Mouse (Mus musculus): ENCODE measurements around the gene Nt5c2. TPM values are rescaled to one million over a fixed set of nuclear protein-coding genes. Genes with fewer than 3 reads are reported as not detected.
A peak's percentile ranks its signal among the peaks of the same experiment; 100 is the strongest.

Nt5c2 gene
- polyA plus RNA-seq, 1 experiment: 76.9 TPM

- Histone ChIP-seq H3K4me3 (ENCODE audit: low read depth, low read length) (no peak overlapping the region), H3K27ac (ENCODE audit: insufficient read depth, low read length) (no peak overlapping the region), H3K9me3 (replicated peaks; ENCODE audit: control insufficient read depth, insufficient read depth, low read length, poor library complexity, severe bottlenecking) (0 out of 2 replicates have a peak, but pooled peaks cover 4% of the 10 kb centered on the region), H3K36me3 (ENCODE audit: control insufficient read depth, insufficient read depth, low read length, poor library complexity, severe bottlenecking) (peaks cover 14% of the 10 kb centered on the region), H3K4me1 (ENCODE audit: control insufficient read depth, insufficient read depth, low read length) (no peaks in the 10 kb centered on the region), H3K9ac (ENCODE audit: low read depth, poor library complexity, severe bottlenecking) (no peak overlapping the region), H3K27me3 (ENCODE audit: control insufficient read depth, insufficient read depth, low read length, poor library complexity, severe bottlenecking) (no peaks in the 10 kb centered on the region)
- TF ChIP-seq EP300 (IDR thresholded peaks at IDR 0.05; ENCODE audit: insufficient read depth, low read depth, low read length) (no peak), POLR2A (IDR thresholded peaks at IDR 0.05; ENCODE audit: insufficient read depth, low read length) (no peak), CTCF (IDR thresholded peaks at IDR 0.05; ENCODE audit: low read depth, low read length) (no peak)
Observed at GRCm38 (mm10) chr19:46900786-46901185, 114.2 kb downstream of the Nt5c2 start.

GRCm38 (mm10) chr19:46899871-46900270 is 115.1 kb downstream of the Nt5c2 start:
- 0 out of 2 replicates have a peak, but pooled peaks cover 4% of the 10 kb centered on the region for H3K9me3 ChIP-seq (replicated peaks; ENCODE audit: control insufficient read depth, insufficient read depth, low read length, poor library complexity, severe bottlenecking)
- no peak overlapping the region for H3K4me3 ChIP-seq (ENCODE audit: low read depth, low read length)
- H3K9ac ChIP-seq (ENCODE audit: low read depth, poor library complexity, severe bottlenecking): no peak overlapping the region
- H3K27me3 ChIP-seq (ENCODE audit: control insufficient read depth, insufficient read depth, low read length, poor library complexity, severe bottlenecking): no peaks in the 10 kb centered on the region
- no peaks in the 10 kb centered on the region for H3K4me1 ChIP-seq (ENCODE audit: control insufficient read depth, insufficient read depth, low read length)
- no peak for TF ChIP-seq POLR2A (IDR thresholded peaks at IDR 0.05; ENCODE audit: insufficient read depth, low read length)
- TF ChIP-seq CTCF (IDR thresholded peaks at IDR 0.05; ENCODE audit: low read depth, low read length): no peak
- TF ChIP-seq EP300 (IDR thresholded peaks at IDR 0.05; ENCODE audit: insufficient read depth, low read depth, low read length): no peak
- H3K36me3 ChIP-seq (ENCODE audit: control insufficient read depth, insufficient read depth, low read length, poor library complexity, severe bottlenecking): peaks cover 18% of the 10 kb centered on the region
- no peak overlapping the region for H3K27ac ChIP-seq (ENCODE audit: insufficient read depth, low read length)

GRCm38 (mm10) chr19:46899306-46899705 is 115.6 kb downstream of the Nt5c2 start:
- no peak overlapping the region for H3K4me3 ChIP-seq (ENCODE audit: low read depth, low read length)
- H3K9me3 ChIP-seq (replicated peaks; ENCODE audit: control insufficient read depth, insufficient read depth, low read length, poor library complexity, severe bottlenecking): 0 out of 2 replicates have a peak, but pooled peaks cover 4% of the 10 kb centered on the region
- H3K27ac ChIP-seq (ENCODE audit: insufficient read depth, low read length): no peak overlapping the region
- H3K27me3 ChIP-seq (ENCODE audit: control insufficient read depth, insufficient read depth, low read length, poor library complexity, severe bottlenecking): no peaks in the 10 kb centered on the region
- TF ChIP-seq EP300 (IDR thresholded peaks at IDR 0.05; ENCODE audit: insufficient read depth, low read depth, low read length): no peak
- TF ChIP-seq CTCF (IDR thresholded peaks at IDR 0.05; ENCODE audit: low read depth, low read length): no peak
- no peak for TF ChIP-seq POLR2A (IDR thresholded peaks at IDR 0.05; ENCODE audit: insufficient read depth, low read length)
- no peak overlapping the region for H3K9ac ChIP-seq (ENCODE audit: low read depth, poor library complexity, severe bottlenecking)
- no peaks in the 10 kb centered on the region for H3K4me1 ChIP-seq (ENCODE audit: control insufficient read depth, insufficient read depth, low read length)
- H3K36me3 ChIP-seq (ENCODE audit: control insufficient read depth, insufficient read depth, low read length, poor library complexity, severe bottlenecking): peaks cover 18% of the 10 kb centered on the region

GRCm38 (mm10) chr19:46898222-46898621 is 116.7 kb downstream of the Nt5c2 start:
- no peak overlapping the region for H3K4me3 ChIP-seq (ENCODE audit: low read depth, low read length)
- no peaks in the 10 kb centered on the region for H3K27me3 ChIP-seq (ENCODE audit: control insufficient read depth, insufficient read depth, low read length, poor library complexity, severe bottlenecking)
- 0 out of 2 replicates have a peak, but pooled peaks cover 4% of the 10 kb centered on the region for H3K9me3 ChIP-seq (replicated peaks; ENCODE audit: control insufficient read depth, insufficient read depth, low read length, poor library complexity, severe bottlenecking)
- peaks cover 18% of the 10 kb centered on the region for H3K36me3 ChIP-seq (ENCODE audit: control insufficient read depth, insufficient read depth, low read length, poor library complexity, severe bottlenecking)
- H3K27ac ChIP-seq (ENCODE audit: insufficient read depth, low read length): no peak overlapping the region
- no peaks in the 10 kb centered on the region for H3K4me1 ChIP-seq (ENCODE audit: control insufficient read depth, insufficient read depth, low read length)
- TF ChIP-seq EP300 (IDR thresholded peaks at IDR 0.05; ENCODE audit: insufficient read depth, low read depth, low read length) (no peak), CTCF (IDR thresholded peaks at IDR 0.05; ENCODE audit: low read depth, low read length) (no peak), POLR2A (IDR thresholded peaks at IDR 0.05; ENCODE audit: insufficient read depth, low read length) (no peak)
- no peak overlapping the region for H3K9ac ChIP-seq (ENCODE audit: low read depth, poor library complexity, severe bottlenecking)

GRCm38 (mm10) chr19:46897135-46897534 is 117.8 kb downstream of the Nt5c2 start:
- H3K4me3 ChIP-seq (ENCODE audit: low read depth, low read length): no peak overlapping the region
- no peak overlapping the region for H3K27ac ChIP-seq (ENCODE audit: insufficient read depth, low read length)
- no peaks in the 10 kb centered on the region for H3K4me1 ChIP-seq (ENCODE audit: control insufficient read depth, insufficient read depth, low read length)
- TF ChIP-seq POLR2A (IDR thresholded peaks at IDR 0.05; ENCODE audit: insufficient read depth, low read length) (no peak), CTCF (IDR thresholded peaks at IDR 0.05; ENCODE audit: low read depth, low read length) (peak; percentile 67), EP300 (IDR thresholded peaks at IDR 0.05; ENCODE audit: insufficient read depth, low read depth, low read length) (no peak)
- 0 out of 2 replicates have a peak, but pooled peaks cover 4% of the 10 kb centered on the region for H3K9me3 ChIP-seq (replicated peaks; ENCODE audit: control insufficient read depth, insufficient read depth, low read length, poor library complexity, severe bottlenecking)
- peaks cover 15% of the 10 kb centered on the region for H3K36me3 ChIP-seq (ENCODE audit: control insufficient read depth, insufficient read depth, low read length, poor library complexity, severe bottlenecking)
- H3K27me3 ChIP-seq (ENCODE audit: control insufficient read depth, insufficient read depth, low read length, poor library complexity, severe bottlenecking): no peaks in the 10 kb centered on the region
- H3K9ac ChIP-seq (ENCODE audit: low read depth, poor library complexity, severe bottlenecking): no peak overlapping the region

- no peaks in the 10 kb centered on the region for H3K27me3 ChIP-seq (ENCODE audit: control insufficient read depth, insufficient read depth, low read length, poor library complexity, severe bottlenecking)
- H3K4me3 ChIP-seq (ENCODE audit: low read depth, low read length): no peak overlapping the region
- 0 out of 2 replicates have a peak, but pooled peaks cover 4% of the 10 kb centered on the region for H3K9me3 ChIP-seq (replicated peaks; ENCODE audit: control insufficient read depth, insufficient read depth, low read length, poor library complexity, severe bottlenecking)
- no peak for TF ChIP-seq EP300 (IDR thresholded peaks at IDR 0.05; ENCODE audit: insufficient read depth, low read depth, low read length)
- no peak for TF ChIP-seq POLR2A (IDR thresholded peaks at IDR 0.05; ENCODE audit: insufficient read depth, low read length)
- TF ChIP-seq CTCF (IDR thresholded peaks at IDR 0.05; ENCODE audit: low read depth, low read length): no peak
- no peak overlapping the region for H3K9ac ChIP-seq (ENCODE audit: low read depth, poor library complexity, severe bottlenecking)
- H3K4me1 ChIP-seq (ENCODE audit: control insufficient read depth, insufficient read depth, low read length): no peaks in the 10 kb centered on the region
- peaks cover 47% of the 10 kb centered on the region for H3K36me3 ChIP-seq (ENCODE audit: control insufficient read depth, insufficient read depth, low read length, poor library complexity, severe bottlenecking)
- H3K27ac ChIP-seq (ENCODE audit: insufficient read depth, low read length): no peak overlapping the region
Observed at GRCm38 (mm10) chr19:46893484-46893883, 121.5 kb downstream of the Nt5c2 start.

Measured in ES-Bruce4 (cell line).